In the genomic region with DNA sequence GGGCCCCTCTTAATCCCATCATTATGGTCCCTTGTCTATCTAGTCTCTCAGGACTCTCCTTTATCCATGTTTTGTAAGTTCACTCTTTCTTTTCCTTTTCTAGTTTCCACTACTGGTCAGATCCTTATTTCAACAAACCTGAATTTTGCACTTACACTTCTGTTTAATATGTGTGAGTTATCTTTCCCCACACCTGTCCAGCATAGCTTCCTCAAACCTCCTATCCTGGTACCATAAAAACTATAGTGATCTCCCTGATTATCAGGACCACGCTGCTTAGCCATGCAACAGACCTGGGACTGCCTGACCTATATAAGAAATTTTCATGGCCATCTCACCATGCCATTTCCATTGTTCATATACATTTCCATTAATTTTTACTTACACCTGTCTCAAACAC, we compare ENCODE assay signal across 10 mouse cellular contexts.
"Had no signal": no experiment of that assay in that cellular context is flagged by ENCODE, and none has a peak within 500 bp of the region (broad histone marks: within the 10 kb centered on the region; RNA-seq: fewer than 3 reads in every experiment).

No protein-coding gene starts in this region.

- DNase-seq: kidney, adult 8-10 months; kidney, postnatal 25 days; layer of hippocampus, adult 9-11 months; layer of hippocampus, postnatal 36 days; lung, adult 18-20 months; midbrain, embryonic 14.5 days had no signal

- H3K9me3 ChIP-seq: limb, embryonic 12.5 days; midbrain, embryonic 10.5 days; neural tube, embryonic 12.5 days had no signal

- H3K4me2 ChIP-seq: limb, embryonic 12.5 days; neural tube, embryonic 12.5 days had no signal

- H3K4me1 ChIP-seq: neural tube, embryonic 12.5 days had no signal

- H3K4me3 ChIP-seq: limb, embryonic 12.5 days; midbrain, embryonic 10.5 days; neural tube, embryonic 12.5 days had no signal

- H3K27ac ChIP-seq: limb, embryonic 12.5 days; midbrain, embryonic 10.5 days; neural tube, embryonic 12.5 days had no signal

- H3K27me3 ChIP-seq: limb, embryonic 12.5 days; neural tube, embryonic 12.5 days had no signal

- H3K9ac ChIP-seq: limb, embryonic 12.5 days; neural tube, embryonic 12.5 days had no signal

- H3K36me3 ChIP-seq: limb, embryonic 12.5 days; midbrain, embryonic 10.5 days; neural tube, embryonic 12.5 days had no signal

- ATAC-seq: intestine, postnatal 0 days had no signal
